Mouse (Mus musculus) embryonic fibroblast, embryonic 13.5 days (primary cell): ENCODE measurements around the gene Ldb1.

ENCODE experiments used
- CTCF ChIP-seq: IDR thresholded peaks from 2 replicates; pipeline ENCODE4 v1.5.1; 2011; ENCODE audit warnings: mild to moderate bottlenecking, control low read depth, low read length, moderate library complexity, borderline replicate concordance; ENCODE audit not compliant: insufficient read depth
- POLR2A ChIP-seq: IDR thresholded peaks from 2 replicates; pipeline ENCODE4 v1.6.1; 2011; ENCODE audit warnings: low read depth, mild to moderate bottlenecking, control low read depth, low read length, moderate library complexity

GRCm38 (mm10) chr19:46046621-46047025 lies 1.6 kb upstream of the Ldb1 start:
- TF ChIP-seq CTCF = no peak
- TF ChIP-seq POLR2A = no peak
